Mouse (Mus musculus) thymus, postnatal 4 days (tissue): ENCODE measurements around the gene Ddx23.

Source experiments
- DNase-seq: peaks from one replicate; pipeline ENCODE4 v3.0.0; 2021

The Ddx23 gene

DNA sequence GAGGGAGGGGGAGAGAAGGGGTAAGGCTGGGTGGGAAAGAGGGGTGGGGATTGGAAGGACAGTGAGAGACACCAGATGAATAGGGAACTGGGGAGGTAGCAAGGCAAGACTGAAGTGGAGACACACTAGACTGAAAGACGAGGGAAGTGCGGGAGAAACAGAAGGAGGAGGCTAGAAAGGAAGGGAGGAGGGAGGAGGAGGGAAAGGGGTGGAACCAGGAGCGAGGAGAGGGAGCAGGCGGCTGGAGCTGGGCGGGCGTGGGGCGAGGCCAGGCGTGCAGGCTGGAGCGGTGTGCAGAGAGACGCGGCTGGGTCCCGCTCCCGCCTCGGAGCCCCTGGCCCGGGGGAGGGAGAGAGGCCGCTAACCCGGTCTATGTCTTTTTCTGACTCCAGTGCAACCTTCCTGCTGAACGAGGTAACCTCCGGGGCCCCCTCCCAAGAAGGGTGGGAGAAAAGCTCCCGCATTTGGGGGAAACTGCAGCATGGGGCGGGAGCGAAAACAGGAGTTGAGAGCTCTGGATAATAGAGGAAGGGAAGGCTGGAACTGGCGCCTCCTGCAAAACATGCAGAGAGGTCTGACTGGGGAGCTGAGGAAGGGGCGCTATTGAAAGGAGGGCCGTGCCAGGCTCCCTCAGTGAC lies 30.5 kb downstream of the Ddx23 start:
- peak; percentile 49 for DNase-seq

DNA sequence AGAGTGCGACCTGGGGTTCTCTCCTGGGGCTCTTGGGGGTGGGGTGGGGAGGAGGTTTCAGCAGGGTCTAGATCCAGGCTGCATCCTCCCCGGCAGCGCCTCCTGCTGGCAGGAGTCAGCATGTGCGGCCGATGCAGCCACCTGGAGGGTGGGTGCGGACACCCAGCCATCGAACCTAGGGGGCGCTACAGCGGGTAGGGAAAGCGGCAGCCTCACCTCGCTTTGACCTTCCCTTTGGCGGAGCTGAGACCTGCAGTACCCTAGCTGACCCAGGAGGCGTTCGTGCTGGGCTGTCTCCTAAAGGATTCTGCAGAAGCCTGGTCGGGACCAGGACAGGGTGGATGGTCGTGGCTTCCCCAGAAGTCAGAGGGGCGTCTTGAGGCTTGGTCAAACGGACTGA lies 31.2 kb downstream of the Ddx23 start:
- DNase-seq, result peak; percentile 97

DNA sequence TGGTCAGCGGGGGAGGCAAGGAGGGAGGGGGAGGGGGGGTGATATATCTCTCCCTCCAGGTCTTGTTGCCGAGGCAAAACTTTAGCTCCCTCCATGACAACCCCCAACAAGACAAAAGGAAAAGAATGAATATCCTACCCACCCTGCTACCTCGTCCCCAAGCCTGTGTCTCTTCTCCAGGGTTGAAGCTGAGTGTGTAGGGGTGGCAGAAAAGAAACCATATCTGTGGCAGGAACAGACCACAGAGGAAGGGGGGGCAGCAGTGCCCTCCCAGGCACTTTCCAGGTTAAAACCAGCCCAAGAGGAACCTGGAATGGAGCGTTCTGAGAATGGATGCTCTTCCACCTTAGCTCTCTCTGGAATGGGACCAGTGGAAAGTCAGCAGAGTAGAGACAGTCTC lies 32.2 kb downstream of the Ddx23 start, which contains the start of gene Cacnb3:
TSS of gene Cacnb3 (plus strand) at position 301 of the 400 bp plus-strand sequence.
- DNase-seq, result no peak

DNA sequence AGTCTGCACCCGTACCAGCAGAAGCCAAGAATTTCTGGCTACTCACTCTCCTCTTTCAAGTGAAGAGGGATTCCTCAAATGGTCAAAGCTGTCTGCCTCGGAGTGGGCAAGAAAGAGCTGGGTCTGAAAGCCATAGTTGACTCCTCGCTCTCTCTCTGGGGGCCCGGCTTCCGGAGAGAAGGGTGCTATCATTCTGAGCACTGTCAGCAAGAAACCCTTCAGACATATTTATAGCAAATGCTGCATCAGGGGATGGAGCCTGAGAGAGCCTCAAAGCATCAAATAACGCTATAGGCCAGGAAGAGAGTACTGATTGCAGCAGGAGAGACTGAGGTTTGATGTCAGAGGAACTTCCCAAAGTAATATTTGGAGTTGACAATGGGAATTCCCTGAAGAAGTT lies 33.2 kb downstream of the Ddx23 start:
- DNase-seq, result no peak

DNA sequence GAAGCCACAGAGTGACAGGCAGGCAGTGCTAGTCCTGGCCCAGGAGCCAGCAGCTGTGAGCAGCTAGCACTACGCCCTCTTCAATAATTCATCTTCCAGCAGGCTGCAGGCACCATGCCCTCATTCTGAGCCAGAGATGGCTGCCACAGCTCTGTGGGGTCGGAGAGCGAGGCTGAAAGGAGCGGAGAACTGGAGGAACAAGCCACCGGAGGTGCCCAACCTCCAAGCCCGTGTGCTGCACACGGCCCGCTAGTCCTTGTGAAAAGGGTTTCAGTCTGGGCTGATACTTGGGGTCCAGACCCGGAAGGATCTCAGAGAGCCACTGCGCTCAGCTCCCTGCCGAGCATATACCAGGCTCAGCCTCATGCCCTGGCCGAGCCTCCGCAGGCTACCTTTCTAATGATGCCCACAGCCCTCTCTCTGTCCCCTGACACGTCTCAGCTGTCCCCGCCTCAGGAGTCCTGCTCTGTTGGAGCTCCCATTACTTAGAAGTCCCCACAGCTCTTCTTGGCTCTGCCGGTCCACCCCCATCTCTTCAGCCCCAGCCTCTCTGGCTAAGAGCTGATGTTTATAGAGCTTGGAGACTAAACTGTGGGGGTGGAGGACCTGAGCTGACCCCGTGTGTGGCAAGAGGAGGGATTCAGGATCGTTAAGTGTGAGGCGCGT lies 34.0 kb downstream of the Ddx23 start:
- DNase-seq, result no peak

DNA sequence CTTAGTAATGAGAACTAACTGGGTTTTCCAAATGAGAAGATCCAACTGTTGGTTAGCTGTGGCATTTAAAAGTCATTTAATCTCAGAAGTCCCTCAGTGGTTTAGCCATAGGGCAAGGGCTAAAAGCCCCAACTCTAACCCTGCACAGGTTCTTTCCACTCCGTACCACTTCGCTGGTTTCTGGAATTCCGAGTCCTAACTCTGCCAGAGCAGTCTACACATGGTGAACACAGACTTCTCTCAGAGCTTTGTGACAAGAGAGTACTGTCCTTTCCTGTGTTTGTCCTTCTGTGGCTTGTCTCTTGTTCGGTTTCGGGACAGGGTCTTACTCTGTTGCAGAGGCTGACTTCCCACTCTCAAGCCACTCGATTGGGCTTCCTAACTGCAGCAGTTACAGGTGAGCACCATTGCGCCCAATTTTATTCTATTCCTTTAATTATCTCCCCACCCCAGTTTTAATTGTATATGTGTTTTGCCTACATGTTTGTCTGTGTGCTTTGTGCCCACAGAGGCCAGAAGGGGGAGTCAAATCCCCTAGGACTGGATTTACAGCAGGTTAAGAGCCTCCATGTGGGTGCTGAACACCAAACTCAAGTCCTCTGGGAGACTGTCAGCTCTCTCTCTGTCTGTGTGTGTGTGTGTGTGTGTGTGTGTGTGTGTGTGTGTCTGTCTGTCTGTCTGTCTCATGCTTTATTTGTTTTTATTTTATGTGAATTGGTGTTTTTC lies 36.0 kb downstream of the Ddx23 start:
- no peak for DNase-seq

DNA sequence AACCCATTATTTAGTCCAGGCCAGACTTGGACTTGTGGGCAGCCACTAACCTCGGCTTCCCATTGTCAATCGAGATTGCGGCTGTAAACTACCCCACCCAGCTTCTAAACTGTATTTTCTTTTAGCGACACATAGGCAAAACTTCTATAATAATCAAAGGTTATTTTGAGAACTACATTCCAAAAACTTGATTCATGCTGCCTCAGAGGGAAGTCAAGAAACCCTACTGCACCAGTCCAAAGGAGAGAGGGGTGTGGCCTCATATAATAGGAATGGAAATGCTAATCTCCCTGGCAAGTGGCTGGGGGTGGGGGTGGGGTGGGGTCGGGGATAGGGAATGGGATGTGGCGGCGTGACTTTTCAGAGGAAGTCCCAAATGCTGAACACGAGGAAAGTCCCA lies 36.6 kb downstream of the Ddx23 start:
- no peak for DNase-seq

DNA sequence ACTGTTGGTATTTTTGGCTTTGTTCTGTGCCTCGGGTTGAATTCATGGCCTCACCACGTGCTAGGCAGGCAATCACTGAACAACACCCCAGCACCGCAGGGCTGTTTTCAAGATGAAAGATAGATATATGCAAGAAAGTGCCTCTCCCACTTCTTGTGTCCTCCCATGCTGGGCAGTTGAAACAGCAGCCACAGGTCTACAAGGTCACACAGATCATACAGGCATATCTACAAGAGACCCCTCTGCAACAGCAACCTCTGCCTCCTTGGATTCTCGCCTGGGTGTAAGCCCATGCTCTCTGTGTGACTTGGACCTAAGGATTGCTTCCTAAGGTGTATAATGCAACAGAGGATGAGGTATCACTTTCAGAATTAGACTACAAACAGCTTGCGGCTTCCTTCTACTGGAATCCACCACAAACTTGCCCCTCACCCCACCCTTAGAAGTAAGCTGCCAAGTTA lies 39.3 kb downstream of the Ddx23 start:
- no peak for DNase-seq

DNA sequence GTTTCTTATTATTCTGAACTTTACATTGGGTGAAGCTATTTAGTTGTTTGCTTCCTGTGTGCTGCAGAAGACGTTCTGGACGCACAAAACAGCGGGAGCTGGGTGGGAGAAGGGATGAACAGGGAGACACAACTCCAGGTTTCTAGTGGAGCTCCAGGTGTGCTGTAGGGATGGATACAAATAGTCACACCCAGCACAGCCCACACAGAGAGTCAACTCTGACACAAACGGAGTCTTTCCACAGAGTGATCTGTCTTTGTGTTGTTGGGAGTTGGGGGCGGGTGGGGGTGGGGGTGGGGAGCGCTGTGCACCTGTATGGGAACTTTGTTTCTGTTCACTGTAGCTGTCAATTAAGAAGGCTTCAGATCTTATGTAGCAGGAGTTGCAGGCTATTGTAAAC lies 40.0 kb downstream of the Ddx23 start:
- DNase-seq, result peak; percentile 49

DNA sequence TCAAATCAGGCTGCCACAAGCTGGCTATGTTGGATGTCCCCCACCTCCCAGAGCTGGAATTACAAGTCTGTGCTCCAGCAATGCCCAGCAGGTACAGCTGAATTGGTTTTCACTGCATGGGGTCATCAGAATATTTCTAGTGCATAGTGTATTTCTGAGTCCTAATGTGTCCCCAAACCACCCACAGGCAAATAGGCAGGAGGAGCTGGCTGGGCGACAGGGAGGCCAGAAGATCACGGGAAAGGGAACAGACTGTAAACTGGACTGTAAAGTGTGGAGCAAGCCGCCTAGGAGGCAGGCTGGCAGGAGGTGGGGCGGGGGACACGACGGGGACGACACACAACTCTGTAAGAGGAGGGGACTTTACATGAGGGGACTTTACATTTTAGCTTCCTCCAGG lies 40.5 kb downstream of the Ddx23 start:
- peak; percentile 54 for DNase-seq

DNA sequence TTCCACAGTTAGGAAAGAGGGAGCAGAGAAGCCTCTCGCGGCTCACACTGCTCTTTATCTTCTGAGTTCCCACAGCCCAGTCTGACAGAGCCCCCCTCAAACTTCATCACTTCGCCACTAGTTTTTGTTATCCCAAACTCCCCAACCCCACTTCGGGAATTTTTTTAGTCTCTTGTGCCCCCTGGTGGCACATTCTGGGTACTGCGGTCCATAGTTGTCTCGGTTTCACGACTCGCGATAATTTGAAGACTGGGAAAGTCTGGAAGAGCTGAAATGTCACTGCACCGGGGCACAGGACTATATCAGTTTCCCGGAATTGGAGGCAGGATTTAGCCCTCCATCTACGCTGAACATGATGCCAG lies 45.5 kb downstream of the Ddx23 start:
- peak; percentile 78 for DNase-seq

DNA sequence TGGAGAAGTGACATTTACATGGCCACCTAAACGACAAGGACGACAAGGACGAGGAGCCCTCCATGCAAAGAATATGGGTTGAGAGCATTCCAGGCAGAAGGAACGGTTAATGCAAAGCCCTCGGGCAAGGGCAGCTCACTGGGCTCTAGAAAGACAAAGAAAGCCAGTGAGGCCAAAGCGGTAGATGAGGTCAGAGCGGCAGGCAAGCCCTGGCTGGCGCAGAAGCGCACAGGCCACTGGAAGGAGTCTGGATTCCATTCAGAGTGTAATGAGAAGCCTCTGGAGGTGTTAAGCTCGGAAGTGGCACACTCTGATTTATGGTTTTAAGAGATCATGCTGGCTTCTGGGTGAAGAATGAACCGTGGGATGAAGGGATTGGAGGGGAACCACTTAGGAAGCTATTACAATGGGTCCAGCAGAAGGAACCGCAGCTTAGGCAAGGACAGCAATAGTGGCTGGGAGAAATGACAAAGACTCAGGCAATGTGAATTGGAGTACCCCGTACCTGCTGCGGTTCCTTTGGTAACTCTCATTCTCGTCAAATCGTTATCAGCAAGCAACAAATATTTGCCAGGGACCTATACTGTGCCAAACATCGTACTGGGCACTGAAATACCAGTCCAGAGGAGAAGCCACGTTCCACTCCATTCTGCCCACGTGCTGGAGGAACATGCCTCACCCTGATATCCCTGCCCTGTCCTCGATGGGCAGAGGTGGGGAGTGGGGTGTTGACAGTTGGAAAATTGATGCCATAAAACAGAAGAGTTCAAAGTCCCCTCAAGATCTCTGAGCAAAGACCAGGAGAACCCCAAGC lies 46.1 kb downstream of the Ddx23 start:
- DNase-seq, result no peak

DNA sequence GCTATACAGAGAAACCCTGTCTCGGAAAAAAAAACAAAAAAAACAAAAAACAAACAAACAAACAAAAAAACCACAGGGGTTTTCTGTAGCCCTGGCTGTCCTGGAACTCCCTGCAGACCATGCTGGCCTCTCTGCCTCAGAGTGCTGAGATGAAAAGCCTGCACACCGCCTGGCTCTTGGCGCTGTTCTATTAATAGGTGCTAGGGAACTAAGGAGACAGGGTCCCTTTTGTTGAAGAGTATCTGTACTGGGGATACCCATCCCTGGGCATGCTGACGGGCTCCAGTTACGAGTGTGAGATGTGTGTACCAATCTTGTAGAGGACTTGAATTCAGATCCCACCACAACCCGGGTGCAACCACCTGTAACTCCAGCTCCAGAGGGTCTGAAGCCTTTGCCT lies 46.9 kb downstream of the Ddx23 start:
- DNase-seq, result no peak

DNA sequence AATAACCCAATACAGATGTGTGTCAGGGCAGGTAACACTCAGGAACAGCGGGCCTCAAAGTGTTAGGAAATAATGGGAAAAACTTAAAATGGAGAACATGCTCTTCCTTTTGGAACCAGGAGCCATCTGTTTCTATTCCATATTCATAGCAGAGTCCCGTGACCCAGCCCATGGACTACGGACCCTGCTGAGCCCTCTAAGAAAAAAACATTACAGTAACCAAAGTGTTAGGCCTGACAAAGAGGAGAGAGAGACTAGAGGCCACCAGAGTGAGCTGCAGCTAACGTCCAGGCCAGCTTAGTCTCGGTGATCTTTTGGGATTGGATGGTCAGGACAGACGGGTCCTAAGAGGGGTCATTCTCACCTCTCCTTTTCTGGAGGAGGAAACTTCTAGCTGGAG lies 47.7 kb downstream of the Ddx23 start:
- DNase-seq, result no peak

DNA sequence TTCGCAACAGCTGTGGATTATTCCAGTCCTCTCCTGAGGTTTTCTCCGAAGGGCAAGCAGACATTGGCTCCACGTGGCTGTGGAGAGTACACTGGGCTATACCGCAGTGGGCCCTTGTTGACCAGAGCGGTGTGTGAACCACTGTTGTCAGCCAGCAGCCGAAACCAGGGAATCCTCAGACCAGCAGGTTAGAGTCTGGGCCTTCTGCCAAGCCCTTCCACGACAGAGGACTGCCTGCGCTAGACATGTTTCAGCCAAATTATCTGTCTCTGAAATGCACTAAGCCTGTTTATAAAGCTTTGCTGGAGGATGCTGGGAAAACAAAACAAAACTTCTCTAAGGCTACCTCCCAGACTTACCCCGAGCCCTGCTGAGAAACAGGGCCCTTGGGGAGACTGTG lies 48.1 kb downstream of the Ddx23 start:
- DNase-seq, result no peak

DNA sequence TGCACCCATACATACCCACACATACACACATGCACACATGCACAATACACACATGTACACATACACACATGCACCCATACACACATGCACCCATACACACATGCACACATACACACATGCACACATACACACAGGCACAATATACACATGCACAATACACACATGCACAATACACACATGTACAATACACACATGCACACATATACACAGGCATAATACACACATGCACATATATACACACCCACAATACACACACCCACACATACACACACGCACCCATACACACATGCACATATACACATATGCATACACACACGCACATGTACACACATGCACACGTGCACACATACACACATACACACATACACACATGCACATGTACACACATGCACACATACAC lies 50.5 kb downstream of the Ddx23 start:
- DNase-seq, result no peak

DNA sequence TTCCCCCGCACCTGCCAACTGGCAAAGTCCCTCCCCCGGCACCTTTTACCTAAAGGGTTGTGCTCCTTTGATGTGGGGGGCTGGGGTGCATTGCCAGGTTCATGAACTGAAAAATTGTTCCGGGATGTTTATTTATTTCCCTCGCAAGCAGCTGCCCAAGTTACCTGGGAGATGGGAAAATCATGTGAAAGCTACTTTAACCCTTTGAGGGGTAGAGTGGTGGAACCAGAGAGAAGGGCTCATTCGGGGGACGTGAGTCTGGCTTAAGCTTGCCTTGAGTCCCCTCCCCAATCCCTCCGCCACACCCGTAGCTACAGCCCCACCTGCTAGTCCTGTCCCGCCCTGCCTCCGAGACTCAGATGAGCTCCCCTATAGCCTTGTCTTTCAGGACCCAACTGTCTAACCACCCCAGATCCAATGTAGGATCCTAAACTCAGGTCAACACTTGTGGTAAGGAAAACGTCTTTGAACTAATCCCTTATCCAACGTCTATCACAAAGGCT lies 52.5 kb downstream of the Ddx23 start:
- peak; percentile 67 for DNase-seq

DNA sequence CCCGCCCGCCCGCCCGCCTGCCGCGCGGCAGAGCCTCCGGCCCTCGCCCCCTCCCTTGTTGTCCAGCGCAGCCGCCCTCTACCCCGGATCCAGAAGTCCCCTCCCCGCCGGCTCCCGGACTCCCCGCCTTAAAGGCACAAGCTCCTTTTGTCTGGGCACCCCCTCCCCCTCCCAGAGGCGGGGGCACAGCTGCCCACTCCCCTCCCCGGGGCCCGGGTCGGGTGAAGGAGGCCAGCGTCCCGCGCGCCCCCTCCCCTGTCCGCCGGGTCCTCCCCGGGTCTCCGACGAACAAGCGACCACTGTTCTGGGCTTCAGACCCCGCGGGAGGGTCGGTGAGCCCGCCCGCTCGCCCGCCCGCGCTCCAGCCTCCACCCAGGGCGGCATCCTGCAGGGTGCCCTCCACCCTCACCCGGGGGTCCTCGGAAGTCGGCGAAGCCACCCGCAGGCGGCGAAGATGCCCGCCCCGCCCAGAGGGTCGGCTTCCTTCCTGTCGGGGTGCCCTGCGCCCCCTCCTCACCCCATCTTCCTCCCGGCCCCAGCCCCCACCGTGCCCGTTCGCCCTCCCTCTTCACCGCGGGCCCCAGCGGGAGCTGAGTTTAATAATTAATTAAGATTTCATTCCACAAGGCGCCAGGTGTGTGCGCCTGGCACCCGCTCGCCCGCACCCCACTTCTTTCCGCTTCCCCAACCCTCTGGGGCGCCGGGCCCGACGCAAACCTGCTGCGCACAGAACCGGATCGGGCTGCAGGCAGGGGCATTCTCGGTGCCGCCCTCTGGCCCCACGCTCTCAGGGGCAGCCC lies 53.2 kb downstream of the Ddx23 start, which contains the start of gene Adcy6:
TSS of gene Adcy6 (minus strand) at position 746 of the 800 bp plus-strand sequence.
- DNase-seq, result peak; percentile 86

DNA sequence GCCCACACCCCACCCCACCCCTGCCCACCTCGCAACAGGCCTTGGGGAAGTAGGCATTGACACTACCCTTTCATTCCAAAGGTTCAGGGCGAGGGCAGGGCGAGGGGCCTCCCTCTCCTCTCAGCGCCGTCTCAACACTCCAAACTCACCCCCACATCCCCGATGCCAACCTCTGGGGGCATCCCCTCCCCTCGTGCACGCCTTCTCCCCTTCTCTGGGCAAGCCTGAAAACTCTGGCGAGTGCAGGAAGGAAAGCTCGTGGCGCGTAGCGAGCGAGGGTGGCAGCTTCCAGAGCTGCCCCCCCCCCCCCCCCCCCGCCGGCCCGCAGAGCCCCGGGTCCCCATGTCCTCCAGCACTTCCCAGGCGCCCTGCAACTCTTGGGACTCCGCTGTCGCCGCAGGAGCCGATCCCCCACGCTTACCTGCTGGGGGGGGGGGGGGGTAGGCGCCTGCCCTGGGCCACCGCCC lies 53.9 kb downstream of the Ddx23 start:
- peak; percentile 66 for DNase-seq

DNA sequence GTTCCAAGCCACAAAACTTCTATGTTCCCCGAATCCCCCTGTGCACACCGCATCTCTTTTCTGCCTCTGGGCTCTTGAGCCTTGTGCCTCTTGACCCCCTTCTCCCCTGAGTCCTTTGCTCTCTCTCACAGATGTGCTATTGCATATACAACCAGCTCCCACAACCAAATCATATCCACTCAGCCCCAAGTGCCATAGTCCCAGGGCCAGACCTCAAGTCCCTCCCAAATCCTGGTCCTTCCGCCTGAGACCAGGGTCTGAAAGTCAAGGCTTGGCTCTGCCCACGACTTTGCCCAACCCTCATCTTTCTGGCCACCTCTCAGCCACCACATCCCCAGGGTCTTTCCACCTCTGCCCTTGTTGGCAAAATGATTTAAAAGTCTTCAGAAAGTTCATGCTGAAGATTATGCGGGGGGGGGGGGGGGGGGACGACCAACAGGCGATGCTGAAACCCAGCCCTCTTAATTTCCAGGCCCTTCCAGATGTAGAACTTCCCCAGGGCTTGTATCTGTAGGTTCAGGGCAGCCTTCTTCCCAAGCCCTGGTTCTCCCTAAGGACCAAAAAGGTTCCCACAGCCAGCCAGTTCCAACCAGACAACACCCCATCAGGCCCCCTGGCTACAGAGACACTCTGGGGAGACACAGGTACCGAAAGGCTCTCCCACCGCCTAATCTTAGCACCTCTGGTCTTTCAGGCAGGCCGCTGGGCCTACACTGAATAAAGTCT lies 54.5 kb downstream of the Ddx23 start:
- no peak for DNase-seq

DNA sequence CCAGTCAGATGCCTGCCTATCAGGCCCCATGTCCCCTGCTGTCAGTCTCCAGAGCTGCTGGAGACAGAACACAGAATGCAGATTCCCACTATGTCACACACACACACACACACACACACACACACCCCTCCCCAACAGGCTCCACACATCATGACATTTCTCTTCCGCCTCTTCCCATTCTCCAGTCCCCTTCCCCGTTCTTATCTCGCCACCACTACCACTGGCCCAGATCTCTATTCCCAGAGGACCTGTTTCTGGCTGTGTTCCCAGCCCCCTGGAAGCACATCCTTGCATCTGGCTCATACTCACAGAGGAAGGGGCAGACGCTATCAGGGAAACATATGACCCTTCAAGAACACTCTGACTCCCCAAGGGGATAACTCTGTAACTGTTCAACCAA lies 55.1 kb downstream of the Ddx23 start:
- DNase-seq, result no peak
